Mouse (Mus musculus) megakaryocyte, adult 5-6 weeks (primary cell): ENCODE results near the gene Gsdma. TPM values are rescaled to one million over a fixed set of nuclear protein-coding genes. Genes with fewer than 3 reads are reported as not detected.
"Not testable (repeated sequence)": the region's sequence is repeated elsewhere in the genome, so short reads cannot be mapped to it uniquely, and the experiment has no call there.

Experiments
- ATAC-seq: 2 replicates; pipeline ENCODE4 v1.8.0; 2016; ENCODE audit warnings: mild to moderate bottlenecking, inconsistent platforms; ENCODE audit not compliant: poor library complexity, severe bottlenecking
- total RNA-seq, 2 experiments: library from RNA; stranded (forward) in 1 of 2; stranded (reverse) in 1 of 2; fragments of 153-499, 151-499 nt in 1 of 2; fragments of 221-1000, 200-1000 nt in 1 of 2; gene quantifications; 2 replicates each; pipeline versions ENCODE4 v1.2.3 to v1.2.4; 2015 to 2017

Gene Gsdma
- total RNA-seq, 2 experiments from 2014 or later: 0.25 TPM; not detected in 1

GRCm38 (mm10) chr11:98680595-98680994 is 16.4 kb downstream of the Gsdma start:
- not testable (repeated sequence) for ATAC-seq

- no peak for ATAC-seq
Measured at GRCm38 (mm10) chr11:98681186-98681585, 17.0 kb downstream of the Gsdma start.

- ATAC-seq: peak; percentile 96
Measured at GRCm38 (mm10) chr11:98681786-98682745, 17.9 kb downstream of the Gsdma start, which contains the start of gene Psmd3. Psmd3 (plus strand) TSS chr11:98682554.

- no peak for ATAC-seq
Measured at GRCm38 (mm10) chr11:98682811-98683210, 18.7 kb downstream of the Gsdma start.

GRCm38 (mm10) chr11:98685642-98686041 is 21.5 kb downstream of the Gsdma start:
- ATAC-seq: no peak

- ATAC-seq: no peak
Measured at GRCm38 (mm10) chr11:98686976-98687375, 22.8 kb downstream of the Gsdma start.

GRCm38 (mm10) chr11:98688009-98688408 is 23.9 kb downstream of the Gsdma start:
- ATAC-seq: no peak

GRCm38 (mm10) chr11:98693201-98693600 is 29.1 kb downstream of the Gsdma start:
- no peak for ATAC-seq

- no peak for ATAC-seq
Measured at GRCm38 (mm10) chr11:98693746-98694145, 29.6 kb downstream of the Gsdma start.

GRCm38 (mm10) chr11:98694301-98694700 is 30.1 kb downstream of the Gsdma start:
- ATAC-seq: no peak

GRCm38 (mm10) chr11:98695408-98695807 is 31.3 kb downstream of the Gsdma start:
- ATAC-seq: no peak

- ATAC-seq: no peak
Measured at GRCm38 (mm10) chr11:98696454-98697216, 32.5 kb downstream of the Gsdma start.

GRCm38 (mm10) chr11:98697225-98697624 is 33.1 kb downstream of the Gsdma start:
- no peak for ATAC-seq

GRCm38 (mm10) chr11:98698849-98699640 is 34.9 kb downstream of the Gsdma start:
- ATAC-seq: no peak

- ATAC-seq: peak; percentile 96
Measured at GRCm38 (mm10) chr11:98699911-98700310, 35.8 kb downstream of the Gsdma start.

- ATAC-seq: no peak
Measured at GRCm38 (mm10) chr11:98701213-98701670, 37.1 kb downstream of the Gsdma start, which contains the start of gene Csf3. Csf3 (plus strand) TSS chr11:98701263.

- ATAC-seq: no peak
Measured at GRCm38 (mm10) chr11:98702323-98702722, 38.2 kb downstream of the Gsdma start.

- no peak for ATAC-seq
Measured at GRCm38 (mm10) chr11:98705021-98705420, 40.9 kb downstream of the Gsdma start.

GRCm38 (mm10) chr11:98707401-98708281 is 43.5 kb downstream of the Gsdma start:
- ATAC-seq: no peak
